Mouse (Mus musculus) liver, embryonic 14.5 days (tissue): Measurements from ENCODE around the gene Vps9d1. TPM values are rescaled to one million over a fixed set of nuclear protein-coding genes. Genes with fewer than 3 reads are reported as not detected.
A peak's percentile ranks its signal among the peaks of the same experiment; 100 is the strongest.
"Not testable (repeated sequence)": the region's sequence is repeated elsewhere in the genome, so short reads cannot be mapped to it uniquely, and the experiment has no call there.

Source experiments
- ATAC-seq: fragments of 200-750 bp; cut with Nextera tagmentation; 2 replicates; pipeline ENCODE4 v1.8.0; 2017; ENCODE audit warnings: moderate number of reproducible peaks, mild to moderate bottlenecking, moderate library complexity; ENCODE audit not compliant: insufficient read depth
- DNase-seq, 3 experiments: peaks; one replicate each; pipeline ENCODE4 v3.0.0-alpha.2; 2012 to 2013; ENCODE audit warnings: low read depth in 3 of 3, low spot score in 3 of 3
- H3K27ac ChIP-seq: fragments of 300-500 bp; sonication (generic); 2 replicates; pipeline ENCODE4 v1.5.1; 2014; ENCODE audit warnings: moderate library complexity, mild to moderate bottlenecking, control low read depth, inconsistent platforms
- H3K27me3 ChIP-seq: fragments of 300-500 bp; sonication (generic); 2 replicates; pipeline ENCODE4 v1.6.1; 2014; ENCODE audit warnings: mild to moderate bottlenecking, low read length, moderate library complexity; ENCODE audit not compliant: control insufficient read depth, insufficient read depth
- H3K36me3 ChIP-seq: fragments of 300-500 bp; sonication (generic); replicated peaks from 2 replicates; pipeline ENCODE4 v1.6.1; 2014; ENCODE audit warnings: low read depth; ENCODE audit not compliant: control insufficient read depth, insufficient read depth
- H3K4me1 ChIP-seq, 2 experiments: fragments of 200-500 bp in 1 of 2; fragments of 300-500 bp in 1 of 2; sonication (generic) in 1 of 2; replicated peaks; 2 replicates each; pipeline ENCODE4 v1.6.1; 2012 to 2014; ENCODE audit warnings: antibody characterized with exemption in 1 of 2, inconsistent platforms in 1 of 2, low read length in 1 of 2; ENCODE audit not compliant: control insufficient read depth in 2 of 2, insufficient read depth in 2 of 2
- H3K4me2 ChIP-seq: fragments of 300-500 bp; sonication (generic); 2 replicates; pipeline ENCODE4 v1.6.1; 2014; ENCODE audit warnings: low read depth, mild to moderate bottlenecking, control low read depth, moderate library complexity
- H3K4me3 ChIP-seq, 2 experiments: fragments of 200-500 bp in 1 of 2; fragments of 300-500 bp in 1 of 2; sonication (generic) in 1 of 2; 2 replicates each; pipeline ENCODE4 v1.5.1; 2012 to 2014; ENCODE audit warnings: low read depth in 2 of 2, low read length in 2 of 2, mild to moderate bottlenecking in 2 of 2, control low read depth in 1 of 2, inconsistent platforms in 1 of 2, moderate library complexity in 1 of 2; ENCODE audit not compliant: insufficient read depth in 1 of 2
- H3K9ac ChIP-seq: fragments of 300-500 bp; sonication (generic); replicated peaks from 2 replicates; pipeline ENCODE4 v1.6.1; 2014; ENCODE audit warnings: mild to moderate bottlenecking, control low read depth, moderate library complexity
- H3K9me3 ChIP-seq: fragments of 300-500 bp; sonication (generic); 2 replicates; pipeline ENCODE4 v1.6.1; 2016; ENCODE audit warnings: low read length, mixed read lengths; ENCODE audit not compliant: control insufficient read depth
- CTCF ChIP-seq: IDR thresholded peaks from 2 replicates; pipeline ENCODE4 v1.5.1; 2016; ENCODE audit warnings: antibody characterized with exemption, low read depth, control low read depth
- EP300 ChIP-seq: IDR thresholded peaks from 2 replicates; pipeline ENCODE4 v1.6.1; 2016; ENCODE audit warnings: antibody characterized with exemption, low read depth
- WGBS: fragments of 180-500 bp; shearing (Covaris S2); extraction: QIAGEN DNeasy Blood & Tissue Kit; methylation state at CpG from one replicate; pipeline ENCODE4 v1.1.7; 2014; ENCODE audit not compliant: insufficient replicate concordance; 5-methylcytosine and 5-hydroxymethylcytosine counted together
- polyA plus RNA-seq, 2 experiments: library from polyadenylated mRNA; depleted of rRNA in 1 of 2; stranded (reverse) in 1 of 2; unstranded in 1 of 2; fragments of >200 nt; fragmentation: Nextera tagmentation in 1 of 2; extraction: Ambion mirVana in 1 of 2; gene quantifications; 2 replicates each; pipeline versions ENCODE4 v1.2.1 to v1.2.3; 2012 to 2014

Vps9d1 gene
- polyA plus RNA-seq, 2 experiments = 2.4 to 7.8 TPM

GRCm38 (mm10) chr8:123232553-123232952 lies 21.6 kb downstream of the Vps9d1 start:
- Histone ChIP-seq H3K36me3 (no peaks in the 10 kb centered on the region), H3K4me2 (no peak overlapping the region), H3K27me3 (peaks cover 12% of the 10 kb centered on the region), H3K4me3 (no peak overlapping the region), H3K4me1 (peaks cover 7 to 10% of the 10 kb centered on the region in 2 experiments), H3K27ac (no peak overlapping the region), H3K9ac (no peak overlapping the region), H3K9me3 (no peaks in the 10 kb centered on the region)
- TF ChIP-seq EP300 (no peak), CTCF (no peak)
- ATAC-seq = no peak
- no peak for DNase-seq
- 40% methylated on average over 7 of the region's 7 CpGs for WGBS

GRCm38 (mm10) chr8:123231742-123232141 lies 22.4 kb downstream of the Vps9d1 start:
- H3K9me3 ChIP-seq = no peaks in the 10 kb centered on the region
- H3K27me3 ChIP-seq = peaks cover 12% of the 10 kb centered on the region
- ATAC-seq (no peak), DNase-seq (no peak)
- WGBS = 59% methylated on average over 5 of the region's 5 CpGs
- H3K9ac ChIP-seq = no peak overlapping the region
- no peaks in the 10 kb centered on the region for H3K36me3 ChIP-seq
- H3K4me1 ChIP-seq = peaks cover 7 to 10% of the 10 kb centered on the region in 2 experiments
- no peak overlapping the region for H3K27ac ChIP-seq
- H3K4me3 ChIP-seq = no peak overlapping the region
- TF ChIP-seq CTCF (peak; percentile 48), EP300 (no peak)
- no peak overlapping the region for H3K4me2 ChIP-seq

- not testable (repeated sequence) for H3K27me3 ChIP-seq, H3K9me3 ChIP-seq, DNase-seq, H3K9ac ChIP-seq, H3K4me2 ChIP-seq, H3K4me1 ChIP-seq, H3K36me3 ChIP-seq, H3K27ac ChIP-seq, H3K4me3 ChIP-seq, ATAC-seq
- 68% methylated on average over 9 of the region's 11 CpGs for WGBS
These were observed 23.8 kb downstream of the Vps9d1 start for GRCm38 (mm10) chr8:123230326-123230725.

DNA sequence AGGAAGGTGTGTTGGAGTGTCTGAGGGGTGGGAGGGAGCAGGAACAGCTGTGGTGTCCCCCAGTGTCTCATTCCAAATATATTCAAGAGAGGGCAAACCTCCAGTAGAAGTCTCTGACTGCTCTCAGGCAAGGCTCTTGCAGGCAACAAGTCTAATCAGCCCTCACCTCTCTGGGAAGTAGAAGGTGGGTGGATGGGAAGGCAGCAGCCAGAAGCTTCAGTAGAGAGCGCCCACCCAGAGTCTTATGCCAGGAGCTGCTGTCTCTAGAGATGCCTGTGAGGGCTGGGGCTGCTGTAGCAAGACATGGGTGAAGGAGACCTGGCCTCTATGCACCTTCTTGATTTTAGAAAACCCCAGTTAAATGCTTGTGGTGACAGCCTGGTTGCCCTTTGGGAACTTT lies 25.7 kb downstream of the Vps9d1 start:
- H3K4me1 ChIP-seq = peaks cover 7 to 11% of the 10 kb centered on the region in 2 experiments
- no peak overlapping the region for H3K4me3 ChIP-seq
- no peak overlapping the region for H3K4me2 ChIP-seq
- no peak overlapping the region for H3K27ac ChIP-seq
- H3K9ac ChIP-seq = no peak overlapping the region
- no peaks in the 10 kb centered on the region for H3K9me3 ChIP-seq
- TF ChIP-seq EP300 = no peak
- no peak for TF ChIP-seq CTCF
- H3K27me3 ChIP-seq = no peaks in the 10 kb centered on the region
- ATAC-seq (no peak), DNase-seq (no peak)
- no peaks in the 10 kb centered on the region for H3K36me3 ChIP-seq
- WGBS = 93% methylated on average over 1 of the region's 1 CpGs

GRCm38 (mm10) chr8:123224278-123225266 lies 29.6 kb downstream of the Vps9d1 start, which contains the start of gene Cdk10:
Gene Cdk10, plus strand, starts transcription at chr8:123224842.
- peak within 1 kb of the TSS; percentile 87 to 91 for H3K4me3 ChIP-seq
- ATAC-seq = peak; percentile 85
- TF ChIP-seq CTCF (peak; percentile 21; the same call in 1 of the 2 replicates), EP300 (no peak)
- WGBS = 2% methylated on average over 59 of the region's 59 CpGs
- H3K4me1 ChIP-seq = peaks cover 7 to 11% of the 10 kb centered on the region in 2 experiments
- H3K9ac ChIP-seq = peak within 1 kb of the TSS; percentile 82
- H3K36me3 ChIP-seq = no peaks in the 10 kb centered on the region
- H3K27ac ChIP-seq = peak within 1 kb of the TSS; percentile 71
- DNase-seq = peak; percentile 84 to 85 (median 84)
- H3K27me3 ChIP-seq = no peaks in the 10 kb centered on the region
- H3K4me2 ChIP-seq = peak within 1 kb of the TSS; percentile 93
- H3K9me3 ChIP-seq = no peaks in the 10 kb centered on the region
